Mouse (Mus musculus) hindbrain, embryonic 14.5 days (tissue): Measurements from ENCODE around the gene Clasp2. TPM values are rescaled to one million over a fixed set of nuclear protein-coding genes. Genes with fewer than 3 reads are reported as not detected.
A peak's percentile ranks its signal among the peaks of the same experiment; 100 is the strongest.
"Not testable (repeated sequence)": the region's sequence is repeated elsewhere in the genome, so short reads cannot be mapped to it uniquely, and the experiment has no call there.

Source experiments
- ATAC-seq: fragments of 200-750 bp; cut with Nextera tagmentation; 2 replicates; pipeline ENCODE4 v1.8.0; 2017; ENCODE audit warnings: moderate number of reproducible peaks, mild to moderate bottlenecking, moderate TSS enrichment, moderate library complexity; ENCODE audit not compliant: low FRiP score
- DNase-seq: peaks from one replicate; pipeline ENCODE4 v3.0.0-alpha.2; 2015; ENCODE audit warnings: low spot score
- H3K27ac ChIP-seq: fragments of 300-500 bp; sonication (generic); 2 replicates; pipeline ENCODE4 v1.5.1; 2014; ENCODE audit warnings: mild to moderate bottlenecking, moderate library complexity
- H3K27me3 ChIP-seq: fragments of 300-500 bp; sonication (generic); 2 replicates; pipeline ENCODE4 v1.6.1; 2014; ENCODE audit warnings: mild to moderate bottlenecking, low read length, mixed read lengths; ENCODE audit not compliant: control insufficient read depth, insufficient read depth
- H3K36me3 ChIP-seq: fragments of 300-500 bp; sonication (generic); replicated peaks from 2 replicates; pipeline ENCODE4 v1.6.1; 2014; ENCODE audit not compliant: control insufficient read depth, insufficient read depth
- H3K4me1 ChIP-seq: fragments of 300-500 bp; sonication (generic); replicated peaks from 2 replicates; pipeline ENCODE4 v1.6.1; 2014; ENCODE audit warnings: antibody characterized with exemption, low read length, mixed read lengths; ENCODE audit not compliant: control insufficient read depth, insufficient read depth
- H3K4me2 ChIP-seq: fragments of 300-500 bp; sonication (generic); replicated peaks from 2 replicates; pipeline ENCODE4 v1.6.1; 2014; ENCODE audit warnings: mild to moderate bottlenecking, moderate library complexity
- H3K4me3 ChIP-seq: fragments of 300-500 bp; sonication (generic); replicated peaks from 2 replicates; pipeline ENCODE4 v1.5.1; 2014; ENCODE audit warnings: mild to moderate bottlenecking, low read length
- H3K9ac ChIP-seq: fragments of 300-500 bp; sonication (generic); 2 replicates; pipeline ENCODE4 v1.6.1; 2014
- H3K9me3 ChIP-seq: fragments of 300-500 bp; sonication (generic); 2 replicates; pipeline ENCODE4 v1.6.1; 2016; ENCODE audit warnings: low read length; ENCODE audit not compliant: control insufficient read depth
- WGBS: fragments of 180-500 bp; shearing (Covaris S2); extraction: QIAGEN DNeasy Blood & Tissue Kit; methylation state at CpG from one replicate; pipeline ENCODE4 v1.1.7; 2014; 5-methylcytosine and 5-hydroxymethylcytosine counted together
- polyA plus RNA-seq: library from polyadenylated mRNA; unstranded; fragments of >200 nt; fragmentation: Nextera tagmentation; extraction: Ambion mirVana; gene quantifications from 2 replicates; pipeline ENCODE4 v1.2.1, GENCODE M21; 2014

The Clasp2 gene
- polyA plus RNA-seq, 1 experiment from 2014 or later, result 154 TPM

GRCm38 (mm10) chr9:113780863-113781262, 39.6 kb downstream of the Clasp2 start:
- no peaks in the 10 kb centered on the region for H3K4me1 ChIP-seq
- no peaks in the 10 kb centered on the region for H3K9me3 ChIP-seq
- no peak overlapping the region for H3K4me3 ChIP-seq
- ATAC-seq (no peak), DNase-seq (no peak)
- H3K27me3 ChIP-seq, result no peaks in the 10 kb centered on the region
- H3K4me2 ChIP-seq, result no peak overlapping the region
- H3K36me3 ChIP-seq, result no peaks in the 10 kb centered on the region
- H3K9ac ChIP-seq, result no peak overlapping the region
- 84% methylated on average over 3 of the region's 3 CpGs for WGBS
- no peak overlapping the region for H3K27ac ChIP-seq

GRCm38 (mm10) chr9:113782362-113783005, 41.2 kb downstream of the Clasp2 start:
- Histone ChIP-seq H3K4me2 (no peak overlapping the region), H3K4me1 (no peaks in the 10 kb centered on the region), H3K9me3 (no peaks in the 10 kb centered on the region), H3K9ac (no peak overlapping the region), H3K27ac (no peak overlapping the region), H3K4me3 (no peak overlapping the region), H3K36me3 (no peaks in the 10 kb centered on the region), H3K27me3 (no peaks in the 10 kb centered on the region)
- whole genome bisulfite sequencing, result 40% methylated on average over 4 of the region's 4 CpGs
- ATAC-seq (no peak), DNase-seq (no peak)

- no peak overlapping the region for H3K4me3 ChIP-seq
- no peak for DNase-seq
- no peak overlapping the region for H3K4me2 ChIP-seq
- H3K27me3 ChIP-seq, result no peaks in the 10 kb centered on the region
- no peak for ATAC-seq
- no peaks in the 10 kb centered on the region for H3K36me3 ChIP-seq
- no peak overlapping the region for H3K27ac ChIP-seq
- 63% methylated on average over 5 of the region's 5 CpGs for WGBS
- no peak overlapping the region for H3K9ac ChIP-seq
- H3K4me1 ChIP-seq, result no peaks in the 10 kb centered on the region
- H3K9me3 ChIP-seq, result no peaks in the 10 kb centered on the region
These were observed 42.4 kb downstream of the Clasp2 start for GRCm38 (mm10) chr9:113783674-113784073.

DNA sequence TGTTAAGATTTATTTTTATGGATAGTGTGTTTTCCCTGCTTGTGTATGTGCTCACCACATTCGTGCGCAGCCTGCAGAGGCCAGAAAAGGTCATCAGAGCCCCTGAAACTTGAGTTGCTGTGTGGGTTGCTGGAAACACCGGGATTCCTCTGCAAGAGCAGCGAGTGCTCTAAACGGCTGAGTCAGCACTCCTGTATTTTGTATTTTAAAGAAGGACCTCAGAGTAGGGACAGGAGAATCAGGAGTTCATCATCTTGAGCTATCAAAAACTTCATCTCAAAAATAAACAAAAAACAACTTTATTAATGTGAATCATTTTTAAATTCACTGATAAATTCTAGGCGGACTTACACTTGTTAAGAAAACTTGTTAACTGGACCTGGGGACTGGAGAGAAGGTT, 48.0 kb downstream of the Clasp2 start:
- H3K27ac ChIP-seq, H3K4me2 ChIP-seq, DNase-seq, H3K9me3 ChIP-seq, H3K27me3 ChIP-seq, H3K9ac ChIP-seq, H3K36me3 ChIP-seq, ATAC-seq, H3K4me3 ChIP-seq: not testable (repeated sequence)
- H3K4me1 ChIP-seq, result peaks cover 17% of the 10 kb centered on the region
- WGBS, result 62% methylated on average over 4 of the region's 6 CpGs

DNA sequence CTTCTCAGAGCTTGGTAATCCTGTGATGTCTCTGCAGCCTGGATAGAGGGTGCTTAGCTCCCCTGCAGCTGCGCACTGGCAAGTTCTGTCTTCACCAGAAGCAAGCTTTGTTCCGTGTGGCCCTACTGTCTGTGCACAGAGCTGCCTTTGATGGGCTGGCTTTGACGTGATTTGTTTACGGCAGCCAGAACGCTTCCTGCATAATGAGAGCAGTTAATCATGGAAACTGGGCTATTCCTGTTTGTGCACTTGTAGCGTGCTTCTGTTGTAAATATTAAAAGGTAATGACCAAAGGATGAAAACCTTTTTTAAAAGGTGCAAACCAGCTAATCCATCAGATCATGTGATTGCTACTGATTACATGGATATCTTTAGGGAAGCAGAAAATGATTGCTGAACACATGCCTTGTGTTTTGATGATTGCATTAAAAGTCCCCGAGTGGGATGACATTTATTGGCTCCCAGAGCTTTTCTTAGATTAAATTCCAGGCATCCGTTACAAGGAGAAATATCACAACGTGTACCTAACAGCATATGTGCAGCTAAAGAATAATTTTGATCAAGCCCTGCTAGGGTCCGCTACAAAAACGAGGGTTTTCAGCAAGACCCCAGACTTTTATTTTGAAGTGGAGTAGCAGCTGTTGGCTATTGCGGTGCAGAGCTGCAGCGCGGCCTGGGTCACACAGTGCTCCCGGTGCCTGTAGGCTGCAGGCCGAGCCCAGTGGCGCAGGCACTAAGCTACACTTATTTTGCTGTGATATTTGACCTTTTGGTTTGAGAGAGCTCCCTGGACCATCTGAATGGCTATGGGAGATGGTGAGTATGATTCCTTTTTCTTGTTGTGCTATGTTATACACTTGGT, 51.6 kb downstream of the Clasp2 start:
- Histone ChIP-seq H3K9ac (peak overlapping the region; percentile 73), H3K27me3 (no peaks in the 10 kb centered on the region), H3K27ac (peak overlapping the region; percentile 90), H3K4me1 (peaks cover 23% of the 10 kb centered on the region), H3K4me2 (peak overlapping the region; percentile 87), H3K9me3 (no peaks in the 10 kb centered on the region), H3K36me3 (no peaks in the 10 kb centered on the region), H3K4me3 (peak overlapping the region; percentile 49)
- DNase-seq, result peak; percentile 82
- ATAC-seq, result peak; percentile 97
- under 1% methylated on average over 17 of the region's 17 CpGs for WGBS

DNA sequence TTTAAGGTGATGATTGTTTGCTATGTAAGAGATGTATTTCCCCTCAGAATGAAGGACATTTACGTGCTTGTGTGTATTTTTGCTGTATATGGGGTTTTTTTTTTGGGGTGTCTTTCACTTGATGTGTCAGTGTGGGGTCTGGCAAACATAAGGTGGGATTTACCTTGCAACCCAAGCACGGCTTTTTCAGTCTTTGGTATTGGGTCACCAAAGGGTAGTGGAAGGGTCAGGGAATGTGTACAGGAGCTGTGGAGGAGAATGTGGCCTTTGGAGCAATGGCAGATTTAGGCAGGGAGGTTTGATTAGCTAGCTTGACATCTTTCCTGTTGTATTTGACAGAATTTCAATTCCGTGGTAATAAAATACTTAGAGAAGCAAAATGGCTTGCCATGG, 52.2 kb downstream of the Clasp2 start:
- ATAC-seq (no peak), DNase-seq (no peak)
- Histone ChIP-seq H3K4me1 (peaks cover 23% of the 10 kb centered on the region), H3K9me3 (no peaks in the 10 kb centered on the region), H3K27ac (peak overlapping the region; percentile 90), H3K4me2 (peak overlapping the region; percentile 87), H3K27me3 (no peaks in the 10 kb centered on the region), H3K4me3 (peak overlapping the region; percentile 49), H3K36me3 (no peaks in the 10 kb centered on the region), H3K9ac (peak overlapping the region; percentile 73)
- 12% methylated on average over 3 of the region's 3 CpGs for WGBS

- peak overlapping the region; percentile 90 for H3K27ac ChIP-seq
- no peak for DNase-seq
- ATAC-seq, result no peak
These were observed 52.7 kb downstream of the Clasp2 start for GRCm38 (mm10) chr9:113793966-113794365.

DNA sequence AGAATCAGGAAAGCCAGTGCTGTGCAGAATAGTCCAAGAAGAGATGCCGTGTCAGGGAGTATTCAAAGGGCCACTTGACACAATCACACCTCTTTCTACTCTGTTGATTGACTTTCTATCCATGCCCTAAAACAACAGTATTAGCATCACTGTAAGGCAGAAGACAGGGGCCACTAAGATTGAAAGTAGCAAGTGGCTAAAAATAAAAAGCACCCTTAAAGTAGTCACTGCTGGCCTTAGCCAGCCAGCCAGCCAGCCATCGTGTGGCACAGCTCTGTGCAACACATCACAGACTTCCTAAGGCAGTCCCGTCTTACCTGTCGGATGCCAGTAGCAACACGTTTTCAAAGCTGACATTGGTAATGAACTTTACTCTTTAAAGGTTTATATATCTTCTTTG, 55.9 kb downstream of the Clasp2 start:
- DNase-seq (no peak), ATAC-seq (no peak)
- Histone ChIP-seq H3K27ac (no peak overlapping the region), H3K9me3 (no peaks in the 10 kb centered on the region), H3K36me3 (no peaks in the 10 kb centered on the region), H3K27me3 (no peaks in the 10 kb centered on the region), H3K9ac (no peak overlapping the region), H3K4me3 (no peak overlapping the region), H3K4me2 (no peak overlapping the region), H3K4me1 (peaks cover 19% of the 10 kb centered on the region)
- WGBS, result 84% methylated on average over 5 of the region's 5 CpGs

More at GRCm38 (mm10) chr9:113793966-113794365, 52.7 kb downstream of the Clasp2 start:
- 59% methylated on average over 2 of the region's 2 CpGs for WGBS
- peaks cover 27% of the 10 kb centered on the region for H3K4me1 ChIP-seq
- H3K36me3 ChIP-seq, result no peaks in the 10 kb centered on the region
- no peaks in the 10 kb centered on the region for H3K27me3 ChIP-seq
- H3K9ac ChIP-seq, result peak overlapping the region; percentile 73
- H3K4me2 ChIP-seq, result peak overlapping the region; percentile 87
- peak overlapping the region; percentile 49 for H3K4me3 ChIP-seq
- no peaks in the 10 kb centered on the region for H3K9me3 ChIP-seq

DNA sequence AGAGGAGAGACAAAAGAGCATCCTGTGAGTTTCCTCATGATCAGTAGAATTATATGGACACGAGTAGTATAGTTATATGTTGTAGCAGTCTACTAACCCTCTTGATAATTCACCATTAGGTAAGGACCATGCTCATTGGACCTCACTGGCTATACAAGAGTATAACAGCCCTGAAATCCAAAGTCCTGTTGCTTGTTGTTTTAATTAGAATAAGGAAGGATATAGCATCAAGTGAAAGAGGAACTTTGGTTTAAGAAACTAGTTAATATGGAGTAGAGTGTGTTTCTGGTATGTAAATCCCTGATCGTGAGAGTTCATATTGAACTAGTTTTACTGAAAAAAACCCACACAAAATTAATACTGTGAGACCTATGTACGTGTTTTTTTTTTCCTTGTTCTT, 59.4 kb downstream of the Clasp2 start:
- Histone ChIP-seq H3K27ac (no peak overlapping the region), H3K9me3 (no peaks in the 10 kb centered on the region), H3K36me3 (no peaks in the 10 kb centered on the region), H3K27me3 (no peaks in the 10 kb centered on the region), H3K4me3 (no peak overlapping the region), H3K9ac (no peak overlapping the region), H3K4me2 (no peak overlapping the region), H3K4me1 (0 out of 2 replicates have a peak, but pooled peaks cover 4% of the 10 kb centered on the region)
- DNase-seq, result no peak
- WGBS, result 92% methylated on average over 3 of the region's 3 CpGs
- no peak for ATAC-seq
